Mouse (Mus musculus): ENCODE data around the gene Trim71. TPM values are rescaled to one million over a fixed set of nuclear protein-coding genes. Genes with fewer than 3 reads are reported as not detected.

Trim71 gene
- total RNA-seq, 2 experiments from 2014 or later: not detected

- no peak for DNase-seq
- intact Hi-C loops (cut with DNase I): no loop called here
Measured at GRCm38 (mm10) chr9:114560141-114560540, 4.0 kb downstream of the Trim71 start.

DNA sequence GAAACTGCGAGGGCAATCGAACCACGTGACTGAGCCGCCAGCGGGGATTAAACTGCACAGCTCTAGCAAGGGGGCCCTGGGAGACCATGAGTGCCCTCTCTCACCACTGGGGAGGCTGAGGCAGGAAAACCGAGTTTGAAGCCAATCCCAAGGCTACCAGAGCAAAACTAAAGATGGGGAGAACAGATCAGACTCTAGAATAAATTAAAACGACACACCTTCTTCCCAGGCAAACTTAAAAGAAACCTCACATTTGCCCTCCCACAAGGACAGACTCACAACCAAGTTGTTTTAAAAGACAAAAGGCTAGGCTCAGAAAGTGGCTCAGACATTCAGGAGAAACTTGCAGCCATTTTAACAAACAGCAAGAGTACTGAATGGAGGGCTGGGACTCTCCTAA is 7.1 kb downstream of the Trim71 start:
- no peak for DNase-seq
- intact Hi-C loops (cut with DNase I): no loop called here

GRCm38 (mm10) chr9:114556276-114556855 is 7.8 kb downstream of the Trim71 start:
- intact Hi-C loops (cut with DNase I): no loop called here
- no peak for DNase-seq

- intact Hi-C loops (cut with DNase I): no loop called here
- no peak for DNase-seq
Measured at GRCm38 (mm10) chr9:114554355-114554979, 9.7 kb downstream of the Trim71 start.

GRCm38 (mm10) chr9:114553828-114554227 is 10.3 kb downstream of the Trim71 start:
- intact Hi-C loops (cut with DNase I): no loop called here
- DNase-seq: no peak

DNA sequence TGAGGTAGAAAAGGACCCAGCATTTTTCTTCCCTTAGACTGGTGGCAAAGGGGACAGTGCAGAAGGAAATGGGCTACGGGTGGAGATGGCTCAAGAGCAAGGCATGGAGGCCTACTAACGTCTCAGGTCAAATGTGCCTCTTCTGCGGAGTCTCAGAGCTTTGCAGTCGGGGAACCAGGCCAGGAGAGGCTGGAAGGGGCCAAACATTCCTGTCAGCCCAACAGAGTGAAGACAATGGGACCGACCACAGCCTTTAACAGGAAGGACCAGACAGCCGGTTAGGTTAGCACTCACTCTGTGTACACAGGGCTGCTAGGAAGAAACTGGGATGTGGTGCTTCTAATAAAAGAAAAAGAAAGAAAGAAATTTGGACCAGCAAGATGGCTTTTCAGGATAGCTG is 14.1 kb downstream of the Trim71 start:
- no peak for DNase-seq
- intact Hi-C loops (cut with DNase I): no loop called here

DNA sequence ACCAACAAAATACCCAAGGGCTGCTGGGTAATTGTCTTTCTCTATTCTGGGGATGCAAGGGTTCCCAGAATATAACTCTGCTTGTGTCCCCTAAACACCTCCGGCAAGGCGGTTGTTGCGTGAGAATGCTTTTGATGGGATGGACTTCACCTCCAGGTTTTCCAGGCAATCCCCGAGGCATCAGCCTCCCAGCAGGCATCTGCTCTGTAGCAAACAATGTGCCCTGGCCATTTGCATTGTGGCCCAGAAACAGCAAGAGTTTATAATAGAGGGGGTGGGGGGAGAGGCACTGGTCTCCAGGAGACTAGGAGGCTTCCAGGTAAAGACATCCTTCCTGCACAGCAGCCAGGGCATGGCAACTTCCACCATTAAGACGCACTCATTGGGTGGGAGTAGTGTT is 15.1 kb downstream of the Trim71 start:
- intact Hi-C loops (cut with DNase I): no loop called here
- DNase-seq: no peak

DNA sequence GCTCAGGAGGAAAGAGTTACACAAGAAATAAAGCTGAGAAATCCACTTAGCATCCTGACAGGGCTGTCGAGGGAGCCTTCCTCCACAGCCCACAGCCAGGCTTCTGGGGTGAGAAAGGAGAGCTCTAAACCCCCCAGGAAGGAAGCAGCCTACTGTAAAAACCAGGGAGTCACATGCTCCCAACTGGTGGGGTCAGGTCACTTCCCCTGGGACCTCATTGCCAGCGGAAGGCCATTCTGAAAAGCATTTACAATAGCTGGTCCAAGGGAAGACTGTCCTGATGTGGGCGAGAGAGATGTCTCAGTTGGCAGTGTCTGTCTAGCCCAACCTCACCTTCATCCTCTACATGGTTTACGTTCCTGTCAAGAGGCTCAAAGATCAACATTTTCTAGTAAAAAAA is 15.7 kb downstream of the Trim71 start:
- intact Hi-C loops (cut with DNase I): no loop called here
- no peak for DNase-seq

GRCm38 (mm10) chr9:114547643-114548077 is 16.5 kb downstream of the Trim71 start:
- intact Hi-C loops (cut with DNase I): no loop called here
- no peak for DNase-seq

- intact Hi-C loops (cut with DNase I): no loop called here
- no peak for DNase-seq
Measured at GRCm38 (mm10) chr9:114546765-114547164, 17.4 kb downstream of the Trim71 start.

- intact Hi-C loops (cut with DNase I): no loop called here
- no peak for DNase-seq
Measured at GRCm38 (mm10) chr9:114544754-114545393, 19.3 kb downstream of the Trim71 start.

DNA sequence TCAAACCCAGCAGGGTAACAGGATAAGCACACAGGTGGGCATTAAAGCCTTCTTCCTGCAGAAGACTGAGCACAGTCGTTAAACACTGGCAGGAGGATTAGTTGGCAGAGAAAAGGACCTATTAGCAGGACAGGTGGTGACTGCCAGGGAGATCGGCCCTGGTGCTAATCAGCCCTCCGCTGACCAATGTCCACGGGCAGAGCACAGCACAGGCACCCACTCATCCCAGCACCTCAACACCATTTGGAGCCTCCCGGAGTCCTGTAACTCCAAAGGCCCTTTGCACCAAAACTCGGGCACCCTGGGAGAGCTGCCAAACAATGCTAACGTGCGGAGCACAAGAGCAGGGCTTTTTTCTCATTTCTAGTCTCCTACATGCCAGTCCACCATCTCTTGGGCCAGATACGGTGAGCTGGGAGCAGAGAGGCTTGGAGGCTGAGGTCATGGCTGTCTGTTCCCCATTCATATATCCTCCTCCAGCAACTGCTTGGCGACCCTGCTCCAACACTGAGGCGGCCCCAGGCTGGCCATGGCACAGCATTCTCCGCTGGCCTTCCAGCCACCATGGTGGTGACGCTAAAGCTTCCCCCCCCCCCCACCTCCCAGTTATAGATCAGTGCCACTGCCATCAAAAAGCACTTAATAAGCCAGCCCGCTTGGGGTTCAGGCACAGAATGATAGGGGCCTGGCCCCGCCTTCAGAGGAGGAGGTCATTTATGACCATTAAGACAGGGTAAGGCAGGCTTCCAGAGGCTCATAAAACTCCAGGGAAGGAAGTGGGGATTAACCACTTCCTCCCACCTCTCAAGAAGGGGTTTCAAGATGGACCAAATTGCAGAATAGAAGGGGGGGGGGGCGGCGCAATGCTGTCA is 20.1 kb downstream of the Trim71 start:
- no peak for DNase-seq
- intact Hi-C loops (cut with DNase I): no loop called here

- intact Hi-C loops (cut with DNase I): no loop called here
- DNase-seq: no peak
Measured at GRCm38 (mm10) chr9:114541279-114541741, 22.9 kb downstream of the Trim71 start.

DNA sequence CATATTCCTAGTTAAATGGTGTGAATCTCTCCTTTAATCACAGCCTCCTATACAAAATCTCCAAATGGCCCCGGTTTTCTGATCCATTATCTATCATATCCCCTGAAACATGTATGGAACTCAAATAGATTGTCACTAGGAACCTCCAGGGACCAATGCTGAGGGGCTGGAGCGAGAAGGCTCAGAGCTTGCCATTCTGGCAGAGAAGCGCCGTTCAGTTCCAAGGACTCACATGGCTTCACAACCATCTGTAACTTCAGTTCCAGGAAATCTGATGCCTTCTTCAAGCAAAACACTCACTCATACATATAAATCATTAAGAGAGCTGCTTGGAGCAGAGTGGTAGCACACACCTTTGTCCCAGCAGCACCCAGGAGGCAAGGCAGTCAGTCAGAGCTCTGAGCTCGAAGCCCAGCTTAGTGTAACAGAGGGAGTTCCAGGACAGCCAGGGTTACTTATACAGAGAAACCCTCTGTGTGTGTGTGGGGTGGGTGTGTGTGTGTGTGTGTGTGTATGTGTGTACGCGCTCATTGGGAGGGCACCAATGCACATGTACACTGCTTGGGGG is 25.1 kb downstream of the Trim71 start:
- intact Hi-C loops (cut with DNase I): no loop called here
- DNase-seq: no peak

DNA sequence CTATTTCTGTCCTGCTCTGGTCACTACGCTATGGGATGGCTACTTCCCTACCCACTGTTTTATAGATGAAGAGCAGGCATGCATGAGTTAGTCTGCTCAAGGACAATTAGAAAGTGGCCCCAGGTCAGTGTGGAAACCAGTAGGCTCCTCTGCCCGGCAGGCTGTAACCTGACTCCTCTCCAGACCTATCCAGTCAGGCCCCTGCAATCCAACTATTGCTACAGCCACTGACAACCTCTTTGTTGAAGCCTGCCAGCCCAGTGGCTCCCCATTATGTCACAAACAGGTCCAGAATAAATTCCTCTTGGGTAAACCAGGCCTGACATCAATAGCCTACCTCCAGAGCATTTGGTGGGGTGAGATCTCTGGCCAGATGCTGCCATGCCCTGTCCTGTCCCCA is 27.5 kb downstream of the Trim71 start:
- no peak for DNase-seq
- intact Hi-C loops (cut with DNase I): no loop called here

GRCm38 (mm10) chr9:114534747-114535517 is 29.2 kb downstream of the Trim71 start:
- no peak for DNase-seq
- intact Hi-C loops (cut with DNase I): no loop called here

DNA sequence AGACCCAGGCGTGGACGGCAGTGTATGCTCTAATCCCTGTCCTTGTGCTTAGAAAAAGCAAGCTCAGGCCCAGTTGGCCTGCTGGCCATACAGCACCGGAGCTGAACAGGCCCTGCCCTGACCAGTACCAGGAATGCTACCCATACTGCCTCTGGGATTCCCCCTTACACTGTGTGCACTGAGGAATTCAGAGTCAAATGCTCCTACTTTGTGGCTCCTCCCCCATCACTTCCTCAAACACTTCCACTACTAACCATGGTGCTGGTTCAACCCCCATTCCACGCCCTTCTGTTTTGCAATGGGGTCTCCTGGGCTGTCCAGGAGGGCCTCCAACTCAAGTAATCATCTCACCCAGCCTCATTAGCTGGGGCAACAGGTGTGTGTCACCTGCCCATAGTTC is 30.3 kb downstream of the Trim71 start:
- intact Hi-C loops (cut with DNase I): no loop called here
- DNase-seq: no peak

- intact Hi-C loops (cut with DNase I): no loop called here
- DNase-seq: no peak
Measured at GRCm38 (mm10) chr9:114531276-114531675, 32.9 kb downstream of the Trim71 start.

DNA sequence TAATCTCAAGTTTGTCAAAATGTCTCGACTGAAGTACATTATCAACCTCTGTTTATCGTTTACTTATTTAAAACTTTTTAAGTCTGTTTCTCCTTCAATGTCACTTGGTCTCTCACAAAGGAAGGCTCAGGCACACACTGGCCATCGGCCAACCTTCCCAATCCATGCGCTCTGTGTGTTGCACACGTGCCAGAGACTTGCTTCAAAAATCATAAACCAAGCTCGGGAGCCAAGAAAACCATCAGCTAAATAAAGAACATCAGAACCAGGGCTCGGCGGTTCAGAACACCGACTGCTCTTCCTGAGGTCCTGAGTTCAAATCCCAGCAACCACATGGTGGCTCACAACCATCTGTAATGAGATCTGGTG is 35.5 kb downstream of the Trim71 start:
- DNase-seq: no peak
- intact Hi-C loops (cut with DNase I): no loop called here

Measured in gastrocnemius, postnatal 36 days (tissue).